Mouse (Mus musculus): Measurements from ENCODE around the gene Hbb-bt.

- TF ChIP-seq POLR2A (IDR thresholded peaks at IDR 0.05; ENCODE audit: low read depth, low read length) (no peak), CTCF (conservative IDR thresholded peaks at IDR 0.05 in 1 of 2, IDR thresholded peaks at IDR 0.05 in 1 of 2; ENCODE audit: low read depth in 2 of 2, low read length in 2 of 2) (no peak)
These were observed at the start of gene Hbb-bt for GRCm38 (mm10) chr7:103813766-103814165.
